Mouse (Mus musculus) granulocyte monocyte progenitor cell, adult 5-6 weeks (primary cell): ENCODE results near the gene Saa1. TPM values are rescaled to one million over a fixed set of nuclear protein-coding genes. Genes with fewer than 3 reads are reported as not detected.

Experiments used
- ATAC-seq: replicated peaks from 2 replicates; pipeline ENCODE4 v1.8.0; 2016; ENCODE audit warnings: mild to moderate bottlenecking, moderate TSS enrichment, inconsistent platforms; ENCODE audit not compliant: poor library complexity, severe bottlenecking
- total RNA-seq, 2 experiments: library from RNA; stranded (forward) in 1 of 2; stranded (reverse) in 1 of 2; fragments of 200-712, 200-1000 nt in 1 of 2; fragments of >200 nt in 1 of 2; fragmentation: Nextera tagmentation in 1 of 2; gene quantifications; 2 replicates each; pipeline ENCODE4 v1.2.3; 2014 to 2017

Gene Saa1
- total RNA-seq, 2 experiments from 2014 or later, result not detected

GRCm38 (mm10) chr7:46720460-46720859 lies 22.3 kb downstream of the Saa1 start:
- no peak for ATAC-seq

- 0 out of 2 replicates have a peak, but pooled peaks have one; percentile 20 for ATAC-seq
Observed at GRCm38 (mm10) chr7:46719526-46719925, 23.3 kb downstream of the Saa1 start.

DNA sequence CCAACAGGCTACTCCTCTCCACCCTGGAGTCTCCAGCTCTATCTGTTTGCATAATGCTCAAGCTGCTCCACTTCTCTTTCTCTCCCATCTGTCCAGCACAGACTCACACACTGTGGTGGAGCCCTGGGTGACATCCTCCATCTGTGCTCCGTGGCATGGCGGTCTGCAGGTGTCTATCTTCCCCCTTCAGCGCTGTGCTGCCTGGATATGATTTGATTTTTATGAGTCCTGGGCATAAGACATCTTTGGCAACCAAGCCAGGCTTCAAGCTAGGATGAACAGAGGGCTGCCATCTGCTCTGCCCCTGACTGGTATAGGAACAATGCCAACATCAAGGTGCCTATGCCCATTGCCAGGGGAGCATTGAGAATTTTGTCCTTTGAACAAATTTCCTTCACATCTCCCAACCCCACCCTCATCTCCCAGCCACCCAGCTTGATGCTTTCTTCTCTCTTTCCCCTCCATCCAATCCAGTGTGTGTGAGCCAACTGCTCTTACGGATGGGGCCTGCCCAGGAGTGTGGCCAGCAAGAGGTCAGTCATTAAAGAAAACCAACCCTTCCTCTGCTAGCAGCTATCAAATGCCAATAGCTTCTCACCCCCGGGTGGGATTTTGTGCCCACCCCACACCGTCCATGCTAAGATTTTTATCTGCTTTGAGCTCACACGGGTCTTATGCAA lies 24.0 kb downstream of the Saa1 start:
- ATAC-seq, result no peak

DNA sequence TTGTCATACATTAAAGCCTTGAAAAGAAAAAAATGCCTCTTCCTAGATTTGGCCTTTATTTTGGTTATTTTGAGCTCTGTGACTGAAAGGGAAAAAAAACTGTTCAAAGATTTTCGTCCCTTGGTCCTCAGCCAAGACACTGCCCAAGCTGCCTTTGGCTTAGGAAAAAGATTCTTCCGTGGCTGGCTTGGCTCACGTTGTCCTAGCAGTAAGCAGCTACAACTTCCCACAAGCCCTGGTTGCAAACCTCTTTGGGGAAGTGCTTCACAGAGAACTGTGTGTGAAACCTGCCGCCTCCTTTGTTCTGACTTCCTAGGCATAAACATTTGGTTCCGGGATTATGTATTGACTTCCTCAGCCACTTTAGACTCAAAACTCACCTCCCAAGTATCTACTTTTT lies 25.9 kb downstream of the Saa1 start:
- ATAC-seq, result peak; percentile 65

DNA sequence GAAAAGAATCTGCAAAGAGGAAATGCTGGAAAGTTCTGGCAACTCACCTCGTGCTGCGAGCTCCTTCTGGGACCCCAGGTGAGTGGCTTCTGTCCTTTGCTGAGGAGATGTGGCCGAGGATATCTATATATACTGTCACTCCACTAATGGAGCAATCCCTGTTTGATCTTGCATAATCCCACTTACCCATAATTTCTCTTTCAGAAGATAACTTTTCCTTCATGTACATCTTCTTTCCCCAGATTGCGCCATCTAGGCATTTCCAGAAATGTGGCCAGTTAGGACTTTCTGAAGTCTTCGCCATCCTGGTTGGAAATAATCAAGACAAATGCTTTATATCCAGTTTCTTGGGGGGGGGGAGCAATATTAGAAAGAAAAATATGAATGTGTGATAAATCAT lies 27.2 kb downstream of the Saa1 start, which contains the start of gene Saa3:
TSS of gene Saa3 (minus strand) at position 101 of the 400 bp plus-strand sequence.
- no peak for ATAC-seq

GRCm38 (mm10) chr7:46714518-46714917 lies 28.3 kb downstream of the Saa1 start:
- peak; percentile 29; the same call in 1 of the 2 replicates for ATAC-seq

DNA sequence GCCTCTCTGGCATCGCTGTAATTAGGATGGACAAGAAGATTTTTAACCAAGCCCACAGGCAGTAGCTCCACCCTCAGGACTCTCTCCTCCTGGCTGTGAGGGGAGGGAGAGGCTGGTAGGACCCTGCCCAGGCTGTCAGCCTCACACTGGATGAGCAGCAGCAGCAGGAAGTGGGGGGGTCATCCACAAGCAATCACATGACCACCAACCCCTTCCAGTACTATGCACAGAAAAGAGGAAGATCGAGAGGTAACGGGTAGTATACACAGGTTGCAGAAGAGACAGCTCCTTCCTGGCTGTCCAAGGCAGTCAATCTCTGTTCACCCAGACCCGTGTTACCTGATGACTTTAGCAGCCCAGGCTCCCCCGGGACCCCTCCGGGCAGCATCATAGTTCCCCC lies 30.5 kb downstream of the Saa1 start:
- ATAC-seq, result peak; percentile 70

GRCm38 (mm10) chr7:46710390-46710844 lies 32.4 kb downstream of the Saa1 start, which contains the start of gene Saal1:
Saal1 (minus strand) TSS chr7:46710680.
- ATAC-seq, result peak; percentile 91

- no peak for ATAC-seq
Observed at GRCm38 (mm10) chr7:46700521-46701025, 42.2 kb downstream of the Saa1 start.

DNA sequence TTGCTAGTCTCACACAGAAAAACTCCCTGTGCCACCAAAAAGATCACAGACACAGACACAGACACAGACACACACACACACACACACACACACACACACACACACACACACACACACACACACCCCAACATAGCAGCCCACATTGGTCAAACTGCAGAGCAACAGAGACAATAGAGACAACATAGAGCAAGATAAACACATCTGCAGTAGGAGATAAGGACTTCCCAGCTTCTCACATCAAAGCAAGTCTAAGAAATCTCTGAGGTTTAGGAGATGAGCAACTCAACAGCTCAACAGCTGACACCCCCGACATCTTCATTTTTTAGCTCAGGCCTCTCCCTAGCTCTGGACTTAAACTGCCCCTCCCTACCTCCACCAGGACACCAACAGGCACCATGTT lies 46.0 kb downstream of the Saa1 start:
- no peak for ATAC-seq

Other genes starting within 250 kb of the Saa1 start
- gene Sergef, start 103.2 kb downstream of the Saa1 start, total RNA-seq (2014; fragmentation: Nextera tagmentation), result 11.2 and 24.1 TPM in 2 replicates
- gene Sergef, start 103.2 kb downstream of the Saa1 start, total RNA-seq (2017), result 10.4 and 12.4 TPM in 2 replicates
- gene Tph1, start 70.4 kb downstream of the Saa1 start, total RNA-seq (2014; fragmentation: Nextera tagmentation), result not detected in 2 replicates
- 0.15 TPM in 1 of 2 replicates, not detected in the other for gene Tph1, start 70.4 kb downstream of the Saa1 start, total RNA-seq (2017)
- 23.5 and 23.9 TPM in 2 replicates for gene Saal1, start 32.3 kb downstream of the Saa1 start, total RNA-seq (2014; fragmentation: Nextera tagmentation)
- gene Saal1, start 32.3 kb downstream of the Saa1 start, total RNA-seq (2017), result 14.9 and 18.1 TPM in 2 replicates
- gene Saa3, start 27.3 kb downstream of the Saa1 start, total RNA-seq (2014; fragmentation: Nextera tagmentation), result not detected in 2 replicates
- 1.2 TPM in 1 of 2 replicates, not detected in the other for gene Saa3, start 27.3 kb downstream of the Saa1 start, total RNA-seq (2017)
- gene Saa4, start 10.4 kb downstream of the Saa1 start, total RNA-seq (2014; fragmentation: Nextera tagmentation), result not detected in 2 replicates
- gene Saa4, start 10.4 kb downstream of the Saa1 start, total RNA-seq (2017), result not detected in 2 replicates
- not detected in 2 replicates for gene Saa2, start 8.8 kb upstream of the Saa1 start, total RNA-seq (2014; fragmentation: Nextera tagmentation)
- not detected in 2 replicates for gene Saa2, start 8.8 kb upstream of the Saa1 start, total RNA-seq (2017)
- 17.0 and 32.8 TPM in 2 replicates for gene Hps5, start 53.1 kb upstream of the Saa1 start, total RNA-seq (2014; fragmentation: Nextera tagmentation)
- 19.1 and 27.6 TPM in 2 replicates for gene Hps5, start 53.1 kb upstream of the Saa1 start, total RNA-seq (2017)
- gene Gtf2h1, start 53.1 kb upstream of the Saa1 start, total RNA-seq (2014; fragmentation: Nextera tagmentation), result 30.3 and 46.6 TPM in 2 replicates
- 67.0 and 83.9 TPM in 2 replicates for gene Gtf2h1, start 53.1 kb upstream of the Saa1 start, total RNA-seq (2017)
- gene Ldha, start 98.5 kb upstream of the Saa1 start, total RNA-seq (2014; fragmentation: Nextera tagmentation), result 641 and 708 TPM in 2 replicates
- 507 and 538 TPM in 2 replicates for gene Ldha, start 98.5 kb upstream of the Saa1 start, total RNA-seq (2017)
- 3.5 TPM in 1 of 2 replicates, not detected in the other for gene Ldhc, start 118.2 kb upstream of the Saa1 start, total RNA-seq (2014; fragmentation: Nextera tagmentation)
- 1.2 TPM in 1 of 2 replicates, not detected in the other for gene Ldhc, start 118.2 kb upstream of the Saa1 start, total RNA-seq (2017)
- gene Tsg101, start 177.0 kb upstream of the Saa1 start, total RNA-seq (2014; fragmentation: Nextera tagmentation), result 79.0 and 140 TPM in 2 replicates
- 33.1 and 43.8 TPM in 2 replicates for gene Tsg101, start 177.0 kb upstream of the Saa1 start, total RNA-seq (2017)
- 8.7 and 13.5 TPM in 2 replicates for gene Uevld, start 215.5 kb upstream of the Saa1 start, total RNA-seq (2014; fragmentation: Nextera tagmentation)
- gene Uevld, start 215.5 kb upstream of the Saa1 start, total RNA-seq (2017), result 9.8 and 12.9 TPM in 2 replicates
- not detected in 2 replicates for gene Gm9999, start 240.6 kb upstream of the Saa1 start, total RNA-seq (2014; fragmentation: Nextera tagmentation)
- not detected in 2 replicates for gene Gm9999, start 240.6 kb upstream of the Saa1 start, total RNA-seq (2017)